Mouse (Mus musculus) cerebellum, postnatal 4 days (tissue): ENCODE measurements at regions not wholly inside any gene's neighbourhood (a gene's known extent, or its start where the extent isn't known, plus 50 kb on each side); places are given as distances from the start of the nearest gene placed in this dataset.
A peak's percentile ranks its signal among the peaks of the same experiment; 100 is the strongest.

Source experiments
- DNase-seq, 2 experiments: peaks; one replicate each; pipeline ENCODE4 v3.0.0; 2022; ENCODE audit warnings: low spot score in 2 of 2, mixed read lengths in 1 of 2

GRCm38 (mm10) chr12:12882931-12883553, 58.7 kb downstream of the Mycn start:
- DNase-seq: no peak

DNA sequence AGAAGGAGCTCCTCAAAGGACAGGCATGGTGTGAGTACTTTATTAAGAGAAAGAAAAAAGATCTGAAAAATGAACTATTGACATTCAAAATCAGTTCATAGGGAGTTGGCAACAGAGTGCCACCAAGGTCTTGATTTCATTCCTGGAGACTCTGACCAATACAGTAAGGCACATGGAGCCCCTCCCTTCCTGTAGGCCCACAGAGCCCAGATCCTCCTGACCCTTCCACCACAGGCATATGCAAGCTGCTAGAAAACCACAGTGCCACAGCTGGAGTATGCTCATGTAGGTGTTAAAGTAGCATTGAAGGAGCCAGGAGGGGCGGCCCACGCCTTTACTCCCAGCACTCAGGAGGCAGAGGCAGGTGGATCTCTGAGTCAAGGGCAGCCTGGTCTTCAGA, 63.7 kb downstream of the Mycn start:
- DNase-seq: no peak

GRCm38 (mm10) chr12:12877539-12877938, 64.2 kb downstream of the Mycn start:
- DNase-seq: peak in 1 of 2 experiments; percentile 73

GRCm38 (mm10) chr12:12875976-12876745, 65.6 kb downstream of the Mycn start:
- DNase-seq: peak in 1 of 2 experiments; percentile 21

DNA sequence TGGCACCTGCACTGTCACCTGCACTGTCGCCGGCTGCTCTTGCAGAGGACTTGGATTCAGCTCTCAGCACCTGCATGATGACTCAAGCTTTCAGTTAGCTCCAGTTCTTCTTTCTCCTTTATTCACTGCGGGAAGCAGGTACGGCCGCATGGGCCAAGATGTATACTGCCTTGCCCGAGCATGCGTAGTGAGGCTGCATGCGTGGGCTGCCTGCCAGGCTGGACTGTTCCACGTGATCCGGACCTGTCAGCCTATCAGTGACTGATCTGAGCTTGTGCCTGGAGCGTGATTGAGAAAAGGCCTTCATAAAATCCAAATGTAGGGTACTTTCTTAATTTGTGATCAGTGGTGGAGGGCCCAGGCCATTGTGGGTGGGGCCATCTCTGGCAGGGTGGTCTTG, 68.2 kb downstream of the Mycn start:
- peak in 1 of 2 experiments; percentile 52 for DNase-seq

DNA sequence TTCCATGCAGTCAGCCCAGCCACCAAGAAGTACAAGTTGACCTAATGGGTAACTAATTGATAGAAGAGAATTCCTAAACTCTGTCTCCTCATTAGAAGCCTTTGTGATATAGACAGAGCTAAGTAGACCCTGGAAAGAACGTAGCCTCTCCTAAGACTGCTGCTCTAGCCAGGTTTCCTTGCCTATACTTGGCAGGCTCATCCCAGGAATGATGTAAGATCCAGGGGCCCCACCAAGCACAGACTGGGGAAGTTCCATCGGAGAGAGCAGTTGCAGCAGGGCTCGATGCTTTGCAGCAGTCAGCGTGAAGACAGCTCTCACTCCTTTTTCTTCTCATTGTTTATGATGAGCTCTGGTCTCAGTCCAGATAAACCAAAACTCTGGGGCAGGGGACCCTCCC, 68.7 kb downstream of the Mycn start:
- no peak for DNase-seq

- peak in 1 of 2 experiments; percentile 46 for DNase-seq
These were observed 70.4 kb downstream of the Mycn start for GRCm38 (mm10) chr12:12871272-12871671.

DNA sequence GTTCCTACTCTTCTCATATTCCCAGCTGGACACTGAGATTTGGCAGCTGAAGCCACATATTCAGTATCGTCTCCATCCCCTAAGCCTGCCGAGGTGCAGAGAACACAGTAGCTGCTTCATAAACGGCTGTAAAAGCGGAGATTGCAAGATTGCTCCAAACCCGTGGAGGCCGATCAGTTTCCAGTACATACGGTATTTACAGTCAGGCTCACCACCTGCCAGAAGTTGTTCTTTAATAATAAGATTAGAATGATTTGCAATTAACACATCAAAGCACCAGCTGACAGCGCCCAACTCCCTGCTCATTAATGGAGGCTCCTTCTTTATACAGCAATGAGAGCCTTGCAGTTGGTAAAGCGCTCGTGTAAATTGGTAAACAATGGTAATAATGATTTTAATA, 75.1 kb downstream of the Mycn start:
- no peak for DNase-seq

- no peak for DNase-seq
These were observed 91.0 kb downstream of the Mycn start for GRCm38 (mm10) chr12:12850681-12851080.

DNA sequence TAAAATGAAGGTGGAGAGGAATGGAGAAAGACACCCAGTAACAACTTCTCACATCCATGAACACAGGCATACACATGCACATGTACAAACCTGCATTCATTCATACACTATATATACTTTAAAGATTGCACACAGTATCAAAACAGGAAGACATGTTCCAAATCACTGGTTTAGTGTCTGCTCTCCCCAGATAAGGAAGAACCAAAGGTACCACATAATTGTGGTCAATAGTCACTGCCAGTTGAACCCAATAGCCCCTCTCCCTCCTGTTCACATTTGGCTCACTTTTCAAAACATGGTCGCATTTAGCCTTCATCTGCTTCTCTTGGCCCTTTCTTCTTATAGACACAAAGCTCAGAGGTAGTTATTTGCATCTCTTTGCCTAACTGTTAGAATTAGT, 95.0 kb downstream of the Mycn start:
- DNase-seq: no peak

- no peak for DNase-seq
These were observed 99.3 kb downstream of the Mycn start for GRCm38 (mm10) chr12:12842247-12842957.

DNA sequence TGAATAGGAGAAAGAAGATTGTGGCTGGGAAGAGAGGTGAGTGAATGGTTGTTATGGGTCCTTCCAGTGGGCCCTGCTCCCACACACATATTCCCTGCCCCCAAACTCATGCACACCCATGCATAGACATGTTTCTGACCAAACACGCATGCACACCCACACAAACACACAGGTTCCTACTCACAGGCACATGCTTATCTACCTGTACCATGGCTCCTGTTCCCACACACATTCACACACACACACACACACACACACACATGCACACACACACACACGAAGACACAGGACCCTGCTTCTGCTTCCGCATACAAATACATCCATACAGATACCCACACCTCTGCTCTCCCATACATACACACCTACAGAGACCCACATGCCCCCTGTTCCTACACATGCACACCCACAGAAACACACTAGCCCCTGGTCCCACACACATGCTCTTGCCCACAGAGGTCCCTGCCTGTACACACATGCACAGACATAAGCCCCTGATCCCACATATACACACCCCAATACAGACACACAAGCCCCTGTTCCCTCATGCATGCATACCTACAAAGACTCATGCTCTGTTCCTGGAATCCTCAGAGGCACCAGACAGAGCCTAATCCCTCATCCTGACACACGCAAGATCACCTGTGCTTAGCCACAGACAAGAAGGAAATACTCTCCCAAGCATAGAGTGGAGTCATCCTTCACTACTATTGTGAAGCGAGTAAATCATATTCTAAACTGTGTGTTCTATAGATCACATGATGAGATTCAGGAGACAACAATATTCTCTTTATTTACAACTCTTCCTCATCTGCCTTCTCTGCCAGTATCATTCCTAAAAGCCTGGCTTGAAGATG, 100.1 kb downstream of the Mycn start:
- DNase-seq: no peak

DNA sequence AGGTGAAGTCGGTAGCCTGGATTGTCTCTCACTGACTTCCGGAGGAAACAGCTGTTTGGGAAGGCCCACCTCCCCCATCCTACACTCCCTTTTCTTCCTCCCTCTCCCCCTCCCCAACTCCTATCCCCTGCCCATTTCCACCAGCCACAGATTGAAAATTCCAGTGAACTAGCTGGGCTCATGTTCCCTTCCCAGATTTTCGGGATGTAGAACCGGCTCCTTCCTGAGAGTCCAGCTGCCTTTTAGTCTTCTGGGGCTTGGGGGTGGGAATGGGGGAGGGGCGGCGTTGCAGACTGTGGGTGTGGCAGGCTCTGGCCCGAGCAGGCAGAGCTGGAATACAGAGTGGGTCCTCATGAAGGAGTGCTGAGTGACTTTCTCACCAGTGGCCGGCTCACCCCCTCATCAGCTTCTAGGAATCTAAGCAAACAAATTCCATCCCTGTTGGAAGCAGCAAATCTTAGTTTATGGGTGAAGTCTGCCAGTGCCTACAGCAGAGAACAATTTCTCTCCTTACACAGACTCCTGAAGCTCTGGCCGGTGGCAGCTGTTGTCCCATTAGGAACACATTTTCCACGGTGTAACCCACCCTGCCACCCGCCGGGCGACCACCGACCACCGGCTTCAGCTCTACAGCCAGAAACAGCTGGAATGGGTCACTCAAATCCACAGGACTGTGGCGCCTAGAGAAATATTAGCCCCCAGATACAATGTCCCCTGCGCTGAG, 100.9 kb downstream of the Mycn start:
- DNase-seq: no peak

GRCm38 (mm10) chr12:12837775-12838174, 103.9 kb downstream of the Mycn start:
- no peak for DNase-seq

GRCm38 (mm10) chr12:12827821-12828641, 113.7 kb downstream of the Mycn start:
- DNase-seq: peak in 1 of 2 experiments; percentile 4

DNA sequence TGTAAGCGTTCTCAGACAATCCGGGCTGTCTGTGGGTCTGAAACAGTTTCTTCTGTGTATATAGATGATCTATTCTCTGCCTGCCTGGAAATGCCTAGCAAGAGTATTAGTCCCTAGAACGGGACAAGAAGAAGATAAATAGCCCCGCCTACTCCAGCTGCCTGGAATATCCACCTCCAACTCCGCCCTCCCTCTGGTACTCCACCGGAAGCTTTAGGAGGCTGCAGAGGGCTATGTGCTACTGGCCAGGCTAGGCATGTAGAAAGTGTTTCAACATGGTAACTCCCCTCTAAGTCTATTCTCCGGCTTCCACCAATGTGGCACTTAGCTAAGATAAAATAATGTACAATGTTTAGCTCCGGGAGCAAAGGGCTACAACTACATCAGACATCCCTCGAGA, 114.3 kb downstream of the Mycn start:
- no peak for DNase-seq

DNA sequence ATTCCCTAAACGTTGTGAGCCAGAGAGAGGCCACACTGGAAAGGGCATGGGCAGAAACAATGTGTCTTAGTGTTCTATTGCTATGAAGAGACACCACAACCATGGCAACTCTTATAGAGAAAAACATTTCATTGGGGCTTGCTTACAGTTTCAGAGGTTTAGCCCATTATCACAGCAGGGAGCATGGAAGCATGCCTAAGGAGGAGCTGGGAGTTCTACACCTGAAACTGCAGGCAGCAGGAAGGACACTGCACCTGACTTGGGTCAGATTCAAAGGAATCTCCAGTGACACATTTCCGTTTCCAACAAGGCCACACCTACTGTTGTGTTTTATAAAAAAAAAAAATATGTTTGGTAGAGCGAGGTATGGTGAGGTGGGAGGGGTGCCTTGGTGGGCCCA, 115.3 kb downstream of the Mycn start:
- DNase-seq: no peak

- DNase-seq: peak in 1 of 2 experiments; percentile 56
These were observed 115.9 kb downstream of the Mycn start for GRCm38 (mm10) chr12:12825842-12826241.

DNA sequence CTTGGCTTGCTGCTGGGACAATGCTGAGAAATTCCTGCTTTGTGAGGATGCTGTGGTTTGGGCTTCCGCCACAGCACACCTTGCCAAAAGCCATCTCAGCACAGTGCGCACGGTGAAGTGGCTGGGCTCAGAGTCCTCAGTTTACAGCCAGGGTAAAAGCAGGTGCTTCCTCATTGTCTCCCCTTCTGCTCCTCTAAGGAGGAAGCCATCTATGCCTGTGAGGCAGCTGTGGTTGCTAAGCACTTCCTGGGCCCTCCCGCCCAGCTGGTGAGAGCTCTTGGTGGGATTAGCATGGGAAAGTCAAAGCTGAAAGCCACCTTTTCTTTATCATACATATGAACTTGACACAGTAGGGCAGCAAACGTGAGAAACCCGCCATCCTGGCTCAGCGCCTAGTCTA, 120.2 kb downstream of the Mycn start:
- DNase-seq: no peak

DNA sequence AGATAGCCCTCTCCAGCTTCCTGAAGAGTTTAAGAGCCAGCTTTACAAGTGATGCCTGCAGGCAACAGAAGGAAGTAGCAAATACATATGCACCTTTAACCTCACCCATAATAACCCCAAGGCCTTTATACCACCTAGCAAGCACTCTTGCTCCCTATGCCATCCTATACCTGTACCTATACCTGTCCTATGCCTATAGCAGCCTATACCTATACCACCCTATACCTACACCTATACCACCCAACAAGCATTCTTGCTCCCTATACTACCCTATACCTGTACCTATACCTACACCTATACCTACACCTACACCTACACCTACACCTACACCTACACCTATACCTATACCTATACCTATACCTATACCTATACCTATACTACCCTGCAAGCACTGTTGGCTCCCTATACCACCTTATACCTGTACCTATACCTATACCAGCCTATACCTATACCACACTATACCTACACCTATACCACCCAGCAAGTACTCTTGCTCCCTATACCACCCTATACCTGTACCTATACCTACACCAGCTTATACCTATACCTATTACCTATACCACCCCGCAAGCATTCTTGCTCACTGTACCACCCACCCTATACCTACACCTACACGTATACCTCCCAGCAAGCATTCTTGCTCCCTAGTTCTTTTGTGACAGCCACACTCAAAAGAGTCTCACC, 120.9 kb downstream of the Mycn start:
- no peak for DNase-seq
